Mouse (Mus musculus) spleen, adult 2 months (tissue): Measurements from ENCODE around the gene Gstm7.

ENCODE experiments used
- CTCF ChIP-seq: fragments of 200-500 bp; IDR thresholded peaks from 2 replicates; pipeline ENCODE4 v1.5.1; 2011; ENCODE audit warnings: mild to moderate bottlenecking, inconsistent platforms; ENCODE audit not compliant: insufficient read depth, insufficient read length, insufficient replicate concordance; ENCODE audit errors: extremely low read depth
- POLR2A ChIP-seq: fragments of 200-500 bp; IDR thresholded peaks from 2 replicates; pipeline ENCODE4 v1.6.1; 2011; ENCODE audit warnings: low read depth, low read length, inconsistent platforms

GRCm38 (mm10) chr3:107931134-107931533 lies 483 bp downstream of the Gstm7 start:
- TF ChIP-seq CTCF (no peak), POLR2A (no peak)
